Mouse (Mus musculus) erythroblast, embryonic 14.5 days (primary cell): ENCODE measurements around the gene Rspo4.

Source experiments
- GATA1 ChIP-seq: IDR thresholded peaks from 2 replicates; pipeline ENCODE4 v1.6.1; 2012; ENCODE audit warnings: low read length, inconsistent platforms, mixed read lengths
- TAL1 ChIP-seq: IDR thresholded peaks from 3 replicates; pipeline ENCODE4 v1.6.1; 2012; ENCODE audit warnings: low read length, inconsistent platforms, mixed read lengths

GRCm38 (mm10) chr2:151862257-151862810 lies 19.6 kb downstream of the Rspo4 start:
- TF ChIP-seq GATA1 (no peak), TAL1 (no peak)
